Mouse (Mus musculus): ENCODE data around the gene Kcnk15.
A peak's percentile ranks its signal among the peaks of the same experiment; 100 is the strongest.

Gene Kcnk15

GRCm38 (mm10) chr2:163853461-163853901, at the start of gene Kcnk15:
TSS of gene Kcnk15 (plus strand) at chr2:163853651.
- DNase-seq (ENCODE audit: extremely low read depth, low read depth), result no peak

DNA sequence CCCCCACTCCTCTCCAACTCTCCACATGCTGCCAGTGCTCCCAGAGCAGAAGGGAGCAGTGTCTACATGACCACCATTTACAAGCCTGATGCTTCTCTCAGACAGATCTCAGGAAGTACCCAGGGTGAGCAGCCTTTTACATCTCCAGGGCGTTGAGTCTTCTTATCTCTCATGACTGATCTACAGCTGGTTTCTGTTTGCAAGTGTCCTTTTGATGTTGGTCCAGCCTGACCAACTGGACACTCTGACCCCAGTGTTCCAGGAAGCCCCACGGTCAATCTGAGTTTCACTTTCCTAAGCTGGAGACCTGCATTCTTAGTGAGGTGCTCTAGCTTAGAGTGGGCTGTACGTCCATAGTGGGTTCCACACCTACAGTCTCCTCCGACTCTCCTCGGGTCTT, 49.6 kb upstream of the Kcnk15 start:
- DNase-seq (ENCODE audit: extremely low read depth, low read depth), result no peak

- no peak for DNase-seq (ENCODE audit: extremely low read depth, low read depth)
These were observed 44.3 kb upstream of the Kcnk15 start for GRCm38 (mm10) chr2:163809166-163809565.

DNA sequence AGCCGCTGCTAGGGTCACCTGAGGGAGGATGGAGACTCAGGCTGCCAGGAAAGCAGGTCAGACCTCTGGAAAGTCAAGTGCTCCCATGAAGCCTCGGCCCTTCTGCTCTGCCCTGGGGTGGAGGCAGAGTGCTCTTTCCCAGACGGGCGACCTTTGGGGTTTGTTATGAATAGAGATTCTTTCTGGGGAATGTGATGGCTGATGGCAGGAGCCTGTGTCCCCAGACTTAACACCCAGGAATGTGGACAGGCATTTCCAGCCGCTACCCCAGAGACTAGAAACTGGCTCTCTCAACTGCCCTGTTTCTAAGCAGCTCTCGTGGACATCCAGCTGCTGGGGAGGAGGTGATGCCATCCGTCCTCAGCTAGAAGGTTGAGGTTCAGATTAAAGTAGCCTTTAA, 43.7 kb upstream of the Kcnk15 start:
- no peak for DNase-seq (ENCODE audit: extremely low read depth, low read depth)

DNA sequence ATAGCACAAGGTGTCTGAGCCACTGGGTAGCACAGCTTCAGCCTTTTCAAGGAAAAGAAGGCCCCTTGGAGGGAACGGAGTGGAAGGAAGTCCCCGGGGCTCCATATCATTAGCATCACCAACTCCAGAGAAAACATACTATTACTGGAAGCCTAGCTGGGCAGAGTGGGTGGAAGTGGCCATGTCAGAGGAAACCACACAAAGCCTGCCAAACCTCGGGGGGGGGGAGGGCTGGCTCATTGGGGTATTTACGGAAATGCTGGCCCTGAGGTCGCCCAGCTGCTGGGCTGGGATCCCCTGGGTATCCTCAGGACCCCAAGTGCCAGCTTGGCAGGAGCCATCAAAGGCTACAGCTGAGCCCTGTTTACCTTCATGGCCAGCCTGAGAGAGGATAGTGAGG, 40.4 kb upstream of the Kcnk15 start:
- no peak for DNase-seq (ENCODE audit: extremely low read depth, low read depth)

GRCm38 (mm10) chr2:163814739-163815465, 38.5 kb upstream of the Kcnk15 start:
- DNase-seq (ENCODE audit: extremely low read depth, low read depth), result no peak

DNA sequence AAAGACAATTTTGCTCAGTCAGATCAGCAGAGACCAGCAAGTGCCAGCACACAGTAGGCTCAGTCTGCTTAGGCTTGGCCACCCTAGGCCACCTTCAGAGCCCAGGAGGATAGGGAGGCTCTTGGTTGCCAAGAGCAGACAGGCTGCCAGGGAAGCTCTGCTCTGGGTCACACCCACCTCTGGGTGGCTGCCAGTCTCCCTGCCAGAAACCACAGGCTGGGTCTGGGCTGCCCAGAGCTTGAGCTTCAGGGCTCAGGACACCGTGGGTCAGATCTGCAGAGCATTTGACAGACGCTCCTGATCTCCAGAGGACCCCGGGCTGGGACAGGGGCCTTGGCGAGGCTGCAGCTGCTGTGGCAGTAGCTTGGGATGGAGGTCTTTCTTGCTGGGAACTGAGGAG, 32.8 kb upstream of the Kcnk15 start, which contains the start of gene Ccn5:
Gene Ccn5, plus strand, starts transcription at position 255 of the 400 bp plus-strand sequence.
- DNase-seq (ENCODE audit: extremely low read depth, low read depth), result no peak

DNA sequence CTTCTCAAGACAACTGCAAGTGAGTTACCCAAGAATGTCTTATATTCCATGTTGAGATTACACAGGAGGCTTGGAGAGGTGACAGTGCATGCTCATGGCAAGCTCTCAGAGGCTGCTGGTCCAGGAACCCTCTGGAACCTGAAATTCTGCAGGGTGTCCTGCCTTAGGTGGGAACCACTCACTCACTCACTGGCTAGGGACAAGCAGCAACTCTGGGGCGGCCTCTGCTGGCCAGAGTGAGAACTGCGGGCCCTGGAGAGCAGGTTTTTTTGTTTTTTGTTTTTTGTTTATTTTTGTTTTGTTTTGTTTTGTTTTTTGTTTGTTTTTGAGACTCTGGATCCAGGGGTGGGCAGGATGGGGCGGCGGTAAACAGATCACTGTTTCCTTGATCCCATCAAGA, 30.2 kb upstream of the Kcnk15 start:
- no peak for DNase-seq (ENCODE audit: extremely low read depth, low read depth)

- DNase-seq (ENCODE audit: extremely low read depth, low read depth), result no peak
These were observed 29.7 kb upstream of the Kcnk15 start for GRCm38 (mm10) chr2:163823771-163824170.

DNA sequence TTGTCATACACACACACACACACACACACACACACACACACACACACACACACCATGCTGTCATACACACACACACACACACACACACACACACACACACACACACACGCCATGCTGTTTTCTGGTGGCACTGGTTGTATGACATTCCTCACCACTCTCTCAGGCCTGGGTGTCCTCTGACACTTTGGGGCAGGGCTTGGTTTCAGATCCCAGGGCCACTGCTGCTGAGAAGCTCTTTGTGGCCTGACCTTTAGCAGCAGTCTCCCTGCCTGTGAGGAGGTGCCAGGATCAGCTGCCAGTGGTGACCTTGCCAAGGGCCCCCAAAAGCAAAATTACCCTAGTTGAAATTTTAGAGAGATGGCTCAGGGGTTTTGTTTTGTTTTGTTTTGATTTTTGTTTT, 27.6 kb upstream of the Kcnk15 start:
- no peak for DNase-seq (ENCODE audit: extremely low read depth, low read depth)

DNA sequence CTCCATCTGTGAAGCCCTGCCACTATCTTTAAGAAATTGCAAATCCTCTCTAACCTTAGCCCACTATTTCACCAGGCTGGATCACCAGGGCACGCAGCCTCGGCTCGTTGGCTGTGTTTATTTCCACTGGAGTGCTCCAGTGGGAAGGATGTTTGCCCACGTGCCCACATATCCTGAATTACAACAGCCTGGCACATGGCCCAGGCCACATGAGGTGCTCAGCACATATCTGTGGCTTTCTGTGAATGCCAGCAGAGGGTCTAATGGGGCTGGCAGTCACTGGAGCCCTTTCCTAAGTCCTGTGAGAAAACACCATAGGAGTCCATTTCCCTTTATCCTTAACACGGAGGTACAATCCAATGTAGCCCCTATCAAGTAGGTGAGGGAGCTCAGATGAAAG, 27.0 kb upstream of the Kcnk15 start:
- no peak for DNase-seq (ENCODE audit: extremely low read depth, low read depth)

DNA sequence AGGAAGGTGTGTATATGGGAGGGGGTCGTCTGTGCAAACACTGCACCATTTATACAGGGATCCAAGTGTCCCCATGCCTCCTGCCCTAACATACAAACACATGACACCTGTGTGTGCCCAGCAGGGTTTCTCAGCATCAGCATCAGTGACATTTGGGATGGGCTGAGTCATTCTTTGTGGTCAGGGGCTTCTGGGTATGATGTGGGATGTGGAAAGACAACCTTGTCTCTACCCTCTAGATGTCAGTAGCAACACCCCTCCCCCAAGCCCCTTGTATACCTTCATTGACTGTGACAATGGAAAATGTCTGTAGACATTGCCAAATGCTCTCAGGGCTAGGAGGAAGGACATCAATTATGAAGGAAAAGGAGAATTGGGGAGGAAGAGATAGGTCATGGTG, 22.3 kb upstream of the Kcnk15 start:
- DNase-seq (ENCODE audit: extremely low read depth, low read depth), result no peak

GRCm38 (mm10) chr2:163838043-163838442, 15.4 kb upstream of the Kcnk15 start:
- peak; percentile 37 for DNase-seq (ENCODE audit: extremely low read depth, low read depth)

GRCm38 (mm10) chr2:163839519-163839918, 13.9 kb upstream of the Kcnk15 start:
- DNase-seq (ENCODE audit: extremely low read depth, low read depth), result no peak

GRCm38 (mm10) chr2:163842043-163842442, 11.4 kb upstream of the Kcnk15 start:
- no peak for DNase-seq (ENCODE audit: extremely low read depth, low read depth)

DNA sequence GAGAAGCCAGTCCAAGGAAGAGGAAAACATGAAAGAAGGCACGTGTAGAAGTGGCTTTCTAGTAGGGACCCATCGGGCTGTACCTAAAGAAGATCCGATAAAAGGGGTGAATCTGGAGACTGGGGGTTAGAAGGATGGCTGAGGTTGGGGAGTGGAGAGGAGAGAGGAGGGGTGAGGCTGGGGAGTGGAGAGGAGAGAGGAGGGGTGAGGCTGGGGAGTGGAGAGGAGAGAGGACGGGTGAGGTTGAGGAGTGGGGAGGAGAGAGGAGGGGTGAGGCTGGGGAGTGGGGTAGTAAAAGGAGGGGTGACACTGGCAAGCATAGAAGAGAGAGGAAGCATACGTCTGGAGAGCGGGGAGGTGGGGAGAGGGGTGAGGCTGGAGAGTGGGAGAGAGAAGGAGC, 3.8 kb downstream of the Kcnk15 start:
- no peak for DNase-seq (ENCODE audit: extremely low read depth, low read depth)

DNA sequence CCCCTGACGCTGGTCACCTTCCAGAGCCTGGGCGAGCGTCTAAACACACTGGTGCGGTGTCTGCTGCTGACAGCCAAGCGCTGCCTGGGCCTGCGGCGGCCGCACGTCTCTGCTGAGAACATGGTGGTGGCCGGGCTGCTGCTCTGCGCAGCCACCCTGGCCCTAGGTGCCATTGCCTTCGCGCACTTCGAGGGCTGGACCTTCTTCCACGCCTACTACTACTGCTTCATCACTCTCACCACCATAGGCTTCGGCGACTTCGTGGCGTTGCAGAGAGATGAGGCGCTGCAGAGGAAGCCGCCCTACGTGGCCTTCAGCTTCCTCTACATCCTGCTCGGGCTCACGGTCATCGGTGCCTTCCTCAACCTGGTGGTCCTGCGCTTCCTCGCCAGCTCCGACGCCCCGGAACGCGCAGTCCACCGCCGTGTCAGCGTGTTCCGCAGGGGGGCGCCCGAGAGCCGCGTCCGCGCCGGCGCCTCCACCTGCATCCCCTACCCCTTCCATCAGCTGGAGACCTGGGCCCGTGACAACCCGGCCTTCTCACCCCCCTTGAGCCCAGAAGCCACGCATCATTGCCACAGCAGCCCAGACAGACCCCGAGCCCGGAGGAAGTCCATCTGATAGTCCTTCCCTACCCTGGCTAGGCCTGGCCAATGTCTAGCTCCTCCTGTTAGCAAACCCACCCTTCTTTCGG, 5.0 kb downstream of the Kcnk15 start:
- DNase-seq (ENCODE audit: extremely low read depth, low read depth), result no peak

DNA sequence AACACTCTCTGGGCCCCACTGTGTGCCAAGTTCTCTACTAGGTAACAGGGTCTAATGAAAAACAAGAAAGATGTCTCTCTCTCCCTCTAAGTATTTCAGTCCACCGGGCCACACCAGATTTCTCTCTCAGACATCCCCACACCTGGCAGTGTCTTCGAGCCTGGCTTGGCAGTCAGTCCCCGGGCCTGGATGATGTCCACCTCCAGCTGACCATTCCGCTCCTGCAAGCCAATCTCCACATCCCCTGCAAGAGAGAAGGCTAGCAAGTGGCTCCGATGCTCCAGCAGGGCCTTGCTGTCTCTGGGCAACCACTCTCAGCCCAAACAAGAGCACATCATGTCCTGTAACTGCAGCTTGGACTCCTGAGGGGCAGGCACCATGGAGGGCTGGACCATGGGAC, 11.9 kb downstream of the Kcnk15 start:
- DNase-seq (ENCODE audit: extremely low read depth, low read depth), result no peak

- no peak for DNase-seq (ENCODE audit: extremely low read depth, low read depth)
These were observed 12.6 kb downstream of the Kcnk15 start for GRCm38 (mm10) chr2:163866061-163866460.

DNA sequence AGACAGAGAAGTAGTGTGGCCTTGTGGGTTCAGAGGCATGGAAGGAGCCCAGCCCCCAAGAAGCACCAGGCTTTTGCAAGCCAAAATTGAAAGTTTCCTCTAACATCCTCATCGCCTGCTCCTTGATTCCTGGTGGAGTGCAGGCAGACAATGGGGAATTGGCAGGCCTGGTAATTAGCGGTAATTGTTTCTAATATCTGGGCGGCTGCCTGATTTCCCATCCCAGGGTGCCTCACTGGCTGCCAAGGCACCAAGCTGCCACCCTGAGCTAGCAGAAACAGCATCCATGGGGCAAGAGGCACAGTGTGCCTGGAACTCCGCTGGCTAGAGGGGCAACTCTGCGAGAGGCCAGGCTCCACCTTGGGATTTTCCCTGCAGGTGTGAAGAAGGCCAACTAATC, 16.3 kb downstream of the Kcnk15 start:
- no peak for DNase-seq (ENCODE audit: extremely low read depth, low read depth)

DNA sequence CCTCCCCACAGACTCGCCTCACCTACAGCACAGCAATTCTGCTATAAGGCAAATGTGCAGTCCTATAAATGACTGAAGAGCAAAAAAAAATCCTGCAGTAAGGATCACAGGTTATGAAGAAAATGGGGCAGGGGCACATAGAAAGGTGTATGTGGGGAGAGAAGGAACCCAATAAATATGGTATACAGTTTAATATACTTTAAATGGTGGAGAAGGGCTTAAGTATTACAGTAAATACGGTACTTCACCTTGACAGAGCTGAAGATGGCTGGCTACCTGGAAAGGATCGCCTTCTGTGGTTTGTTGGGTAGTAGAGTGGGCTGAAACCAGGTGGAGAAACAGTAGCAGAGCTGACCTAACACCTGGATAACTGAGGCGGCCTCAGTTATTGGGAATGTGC, 17.8 kb downstream of the Kcnk15 start:
- DNase-seq (ENCODE audit: extremely low read depth, low read depth), result no peak

- DNase-seq (ENCODE audit: extremely low read depth, low read depth), result no peak
These were observed 18.5 kb downstream of the Kcnk15 start for GRCm38 (mm10) chr2:163871906-163872305.

GRCm38 (mm10) chr2:163874877-163875276, 21.4 kb downstream of the Kcnk15 start:
- DNase-seq (ENCODE audit: extremely low read depth, low read depth), result no peak
